8 mouse cellular contexts compared by ENCODE assay signal in the genomic region with DNA sequence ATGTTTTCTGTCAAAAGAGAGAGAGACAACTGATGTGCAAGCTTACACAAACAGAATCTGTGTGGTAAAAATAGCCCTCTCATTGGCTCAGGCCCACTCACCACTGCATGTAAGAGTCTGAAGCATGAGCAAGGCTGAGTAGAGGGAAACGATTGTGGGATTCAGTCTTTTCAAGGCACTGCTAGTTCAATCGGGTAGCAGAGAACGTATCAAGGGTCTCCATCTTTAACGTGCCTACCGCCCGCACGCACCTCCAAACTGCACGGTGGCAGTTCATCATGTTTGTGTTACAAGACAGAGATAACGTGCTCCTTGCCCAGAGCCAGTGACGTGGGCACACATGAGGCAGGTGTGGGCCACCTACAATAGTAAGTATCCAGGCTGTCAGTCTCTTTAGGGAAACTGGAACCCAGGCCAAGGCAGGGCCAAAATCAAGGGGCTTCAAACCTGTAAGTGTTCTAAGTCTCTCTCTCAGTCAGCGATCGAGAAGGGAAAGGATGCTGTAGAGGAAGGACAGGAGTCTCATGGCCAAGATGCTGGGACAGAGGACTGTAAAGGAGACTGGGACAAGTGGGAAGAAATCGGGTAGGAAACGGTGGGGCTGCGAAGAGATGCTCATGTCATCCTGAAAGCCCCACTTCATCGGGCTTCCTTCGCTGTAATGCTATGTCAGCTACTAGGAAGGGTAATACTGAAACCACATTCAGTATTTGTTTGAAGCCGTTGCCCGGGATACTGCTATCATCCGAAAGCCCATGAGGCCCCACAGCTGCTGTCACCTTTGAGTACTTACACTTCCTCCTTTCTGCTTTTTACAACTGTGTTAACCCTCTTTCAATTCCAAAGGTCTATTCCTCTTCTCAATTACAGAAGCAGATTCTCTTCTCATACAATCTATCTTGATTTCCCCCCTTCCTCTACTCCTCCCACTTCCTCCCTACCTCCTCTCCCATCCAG. TPM values are rescaled to one million over a fixed set of nuclear protein-coding genes. Genes with fewer than 3 reads are reported as not detected.
DNase-seq lines count a peak whose midpoint lies in the region; ATAC-seq and TF ChIP-seq lines count a peak whose summit lies in the region.

No protein-coding gene starts in this region.

- TF ChIP-seq CTCF in bone marrow macrophage, adult 2 months (IDR thresholded peaks at IDR 0.05; ENCODE audit: low read depth, low read length): no peak

- TF ChIP-seq POLR2A in bone marrow macrophage, adult 2 months (IDR thresholded peaks at IDR 0.05; ENCODE audit: borderline replicate concordance, low read depth, low read length): no peak

- H3K9ac ChIP-seq in hindbrain, embryonic 11.5 days (ENCODE audit: low read depth, low read length): no peak overlapping the region
- no peak overlapping the region for H3K9ac ChIP-seq in hindbrain, embryonic 13.5 days

- intact Hi-C loops in left cerebral cortex, postnatal 36 days (cut with DNase I): no loop called here

- no peak overlapping the region for H3K27ac ChIP-seq in hindbrain, embryonic 11.5 days (ENCODE audit: low read depth, low read length)
- no peak overlapping the region for H3K27ac ChIP-seq in hindbrain, embryonic 13.5 days
- H3K27ac ChIP-seq in bone marrow macrophage, adult 2 months (ENCODE audit: insufficient read depth, low read depth, low read length): peak overlapping the region; percentile 63

- no peak for ATAC-seq in hindbrain, embryonic 11.5 days (ENCODE audit: low FRiP score)
- ATAC-seq in hindbrain, embryonic 13.5 days (ENCODE audit: low FRiP score): no peak
- peak; percentile 92 for ATAC-seq in inflammation-experienced regulatory T-cells, adult 6 months

- no peaks in the 10 kb centered on the region for H3K4me1 ChIP-seq in hindbrain, embryonic 11.5 days (replicated peaks; ENCODE audit: control insufficient read depth, insufficient read depth, low read length)
- peaks cover 8% of the 10 kb centered on the region; the same call in 1 of the 2 replicates for H3K4me1 ChIP-seq in hindbrain, embryonic 13.5 days (replicated peaks)
- peaks cover 23% of the 10 kb centered on the region for H3K4me1 ChIP-seq in bone marrow macrophage, adult 2 months (ENCODE audit: control insufficient read depth, insufficient read depth, low read length)

- peak; percentile 4 for DNase-seq in hindbrain, embryonic 11.5 days (ENCODE audit: low spot score)
- peak; percentile 86 for DNase-seq in naive thymus-derived CD4-positive, alpha-beta T cell, adult 2 months (ENCODE audit: low read depth)
- no peak for DNase-seq in left cerebral cortex, postnatal 36 days (ENCODE audit: low spot score in 2 of 2)
- no peak for DNase-seq in left cerebral cortex, adult 11 months (ENCODE audit: low spot score)
- no peak for DNase-seq in right cerebral cortex, adult 2 months (ENCODE audit: low spot score in 2 of 2)

- no peaks in the 10 kb centered on the region for H3K27me3 ChIP-seq in hindbrain, embryonic 11.5 days (ENCODE audit: control insufficient read depth, insufficient read depth, low read length)
- H3K27me3 ChIP-seq in hindbrain, embryonic 13.5 days: no peaks in the 10 kb centered on the region

- H3K36me3 ChIP-seq in hindbrain, embryonic 11.5 days (ENCODE audit: control insufficient read depth, insufficient read depth, low read length): no peaks in the 10 kb centered on the region
- H3K36me3 ChIP-seq in hindbrain, embryonic 13.5 days: no peaks in the 10 kb centered on the region

- no peak overlapping the region for H3K4me2 ChIP-seq in hindbrain, embryonic 11.5 days (replicated peaks; ENCODE audit: low read depth, low read length)
- no peak overlapping the region for H3K4me2 ChIP-seq in hindbrain, embryonic 13.5 days

- no peaks in the 10 kb centered on the region for H3K9me3 ChIP-seq in hindbrain, embryonic 11.5 days (ENCODE audit: control insufficient read depth, low read length)
- H3K9me3 ChIP-seq in hindbrain, embryonic 13.5 days: no peaks in the 10 kb centered on the region

- 88% methylated on average over 20 of the region's 20 CpGs for WGBS in hindbrain, embryonic 11.5 days
- WGBS in hindbrain, embryonic 13.5 days: 75% methylated on average over 20 of the region's 20 CpGs

- H3K4me3 ChIP-seq in hindbrain, embryonic 11.5 days (ENCODE audit: low read depth, low read length): no peak overlapping the region
- no peak overlapping the region for H3K4me3 ChIP-seq in hindbrain, embryonic 13.5 days
- H3K4me3 ChIP-seq in bone marrow macrophage, adult 2 months (ENCODE audit: insufficient read depth, low read length): peak overlapping the region; percentile 29

RNA-seq across cellular contexts. Expression of a gene that starts 14.3 kb away (rescaled TPM):
- 9.5 and 11.3 TPM in 2 replicates for polyA plus RNA-seq in hindbrain, embryonic 11.5 days (2014; fragmentation: Nextera tagmentation; extraction: Ambion mirVana)
- polyA plus RNA-seq in hindbrain, embryonic 13.5 days (2015; fragmentation: Nextera tagmentation; extraction: Ambion mirVana): 3.9 and 4.6 TPM in 2 replicates
- polyA plus RNA-seq in bone marrow macrophage, adult 2 months (2012; ENCODE audit: insufficient read depth, insufficient read length, missing spikeins): 35.8 and 42.0 TPM in 2 replicates
- polyA plus RNA-seq in inflammation-experienced regulatory T-cells, adult 6 months (2017; shearing (Covaris generic)): 10 to 100 TPM in 2 of 3 experiments, 1 to 10 TPM in 1; 9.8 to 12.6 (median 12.0) TPM
- 1 to 10 TPM; 1.3 to 2.0 TPM for total RNA-seq in left cerebral cortex, postnatal 36 days (2021)

Comparison
In these comparisons a context has a peak if more than half of its experiments do, and no peak if none do; other contexts are left out.
1. DNase-seq: peak in hindbrain, embryonic 11.5 days (single experiment) and naive thymus-derived CD4-positive, alpha-beta T cell, adult 2 months (single experiment); none in left cerebral cortex, postnatal 36 days (0 of 2), left cerebral cortex, adult 11 months (single experiment) and right cerebral cortex, adult 2 months (0 of 2).